Mouse (Mus musculus) heart, postnatal 4 days (tissue): ENCODE data around the gene Gm3095. TPM values are rescaled to one million over a fixed set of nuclear protein-coding genes. Genes with fewer than 3 reads are reported as not detected.
"Not testable (repeated sequence)": the region's sequence is repeated elsewhere in the genome, so short reads cannot be mapped to it uniquely, and the experiment has no call there.

Experiments
- DNase-seq: peaks from one replicate; pipeline ENCODE4 v3.0.0; 2021
- total RNA-seq, 2 experiments: library from RNA; stranded (reverse); gene quantifications; 2 replicates each; pipeline ENCODE4 v1.2.3; 2021

Gene Gm3095
- total RNA-seq: under 1 TPM in 1 of 2 experiments, not detected in 1; 0.24 TPM

GRCm38 (mm10) chr14:3963247-3963646 is at the start of gene Gm3095:
TSS of gene Gm3095 (plus strand) at chr14:3963547.
- not testable (repeated sequence) for DNase-seq

GRCm38 (mm10) chr14:3931456-3931855 is 31.9 kb upstream of the Gm3095 start, which contains the start of gene Gm3029:
TSS of gene Gm3029 (plus strand) at chr14:3931756.
- not testable (repeated sequence) for DNase-seq

GRCm38 (mm10) chr14:3998094-3998493 is 34.7 kb downstream of the Gm3095 start, which contains the start of gene Gm3099:
TSS of gene Gm3099 (plus strand) at chr14:3998394.
- not testable (repeated sequence) for DNase-seq

Other genes with a start within 250 kb of the Gm3095 start
- gene Gm3002, start 153.5 kb upstream of the Gm3095 start, total RNA-seq: under 1 TPM; 0.74 to 0.83 TPM
- under 1 TPM in 1 of 2 experiments, not detected in 1; 0.55 TPM for gene Gm3033, start 117.3 kb upstream of the Gm3095 start, total RNA-seq
- gene Gm2916, start 79.4 kb upstream of the Gm3095 start, total RNA-seq: not detected
- gene Gm3029, start 31.8 kb upstream of the Gm3095 start, total RNA-seq: not detected
- gene Gm3099, start 34.8 kb downstream of the Gm3095 start, total RNA-seq: not detected
- gene Gm5796, start 60.4 kb downstream of the Gm3095 start, total RNA-seq: 1 to 10 TPM; 1.4 to 1.9 TPM
- gene Gm3115, start 120.6 kb downstream of the Gm3095 start, total RNA-seq: under 1 TPM; 0.24 to 0.47 TPM
- 1 to 10 TPM; 2.3 to 3.1 TPM for gene Gm8108, start 147.0 kb downstream of the Gm3095 start, total RNA-seq
- gene Gm3127, start 201.5 kb downstream of the Gm3095 start, total RNA-seq: not detected
- under 1 TPM; 0.19 to 0.20 TPM for gene Gm2974, start 219.0 kb downstream of the Gm3095 start, total RNA-seq